Mouse (Mus musculus): ENCODE results near the gene Fam189a1.

Gene Fam189a1

DNA sequence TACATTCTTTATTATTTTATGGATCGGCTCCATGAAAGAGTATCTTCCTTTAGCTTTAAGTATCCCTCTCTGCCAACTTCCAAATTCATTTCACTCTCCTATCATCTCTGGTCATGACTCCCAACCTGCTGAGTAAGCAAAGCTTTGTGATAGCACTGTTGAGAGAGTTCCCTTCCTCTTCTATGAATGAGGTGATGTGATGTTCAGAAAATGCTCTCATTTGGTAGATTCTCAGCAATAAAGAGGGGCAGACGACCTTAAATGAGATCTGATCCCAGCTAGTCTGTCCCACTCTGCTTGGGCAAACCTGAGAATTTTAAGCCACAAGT lies 205.6 kb downstream of the Fam189a1 start:
- no peak for DNase-seq (ENCODE audit: low spot score in 2 of 2)

DNA sequence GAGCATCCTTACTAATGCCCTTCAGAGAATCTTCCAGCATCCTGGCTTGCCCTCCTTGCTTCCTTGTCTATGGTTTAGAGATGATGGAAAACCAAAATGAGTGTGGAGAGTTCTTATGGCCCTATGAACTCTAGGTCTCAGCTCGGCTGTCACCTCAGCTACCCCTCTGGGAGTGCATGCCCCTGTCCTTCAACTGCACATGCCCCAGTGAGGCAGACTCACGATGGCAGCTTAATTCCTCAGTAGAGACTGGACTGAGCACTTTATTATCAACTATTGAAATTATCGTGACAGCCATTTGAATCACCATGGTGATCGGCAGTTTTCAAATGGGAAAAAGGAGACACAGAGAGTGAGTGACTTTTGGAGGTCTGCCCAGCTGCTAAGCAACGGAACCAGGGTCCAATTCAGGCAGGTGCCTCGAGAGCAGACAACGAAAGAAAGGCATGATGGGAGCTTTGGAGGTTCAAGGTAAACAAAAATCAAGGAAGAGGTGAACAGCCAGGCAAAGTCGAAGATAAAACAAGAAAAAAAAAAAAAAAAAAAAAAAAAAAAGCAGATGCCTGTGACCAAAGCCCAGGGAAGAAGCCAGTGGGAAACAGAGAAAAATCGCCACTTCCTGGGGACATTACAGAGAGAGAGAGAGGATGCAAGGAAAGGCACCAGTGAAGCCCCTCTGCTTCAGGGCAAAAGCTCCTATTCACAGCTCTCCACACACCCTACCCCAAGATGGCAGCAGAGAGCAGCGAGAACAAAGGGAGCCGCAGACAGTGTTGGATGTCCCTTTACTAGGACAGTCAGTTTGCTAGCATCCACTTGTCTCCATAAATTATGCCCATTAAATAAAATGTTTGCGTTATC lies 206.2 kb downstream of the Fam189a1 start:
- DNase-seq (ENCODE audit: low spot score in 2 of 2): peak in 1 of 2 experiments; percentile 60

DNA sequence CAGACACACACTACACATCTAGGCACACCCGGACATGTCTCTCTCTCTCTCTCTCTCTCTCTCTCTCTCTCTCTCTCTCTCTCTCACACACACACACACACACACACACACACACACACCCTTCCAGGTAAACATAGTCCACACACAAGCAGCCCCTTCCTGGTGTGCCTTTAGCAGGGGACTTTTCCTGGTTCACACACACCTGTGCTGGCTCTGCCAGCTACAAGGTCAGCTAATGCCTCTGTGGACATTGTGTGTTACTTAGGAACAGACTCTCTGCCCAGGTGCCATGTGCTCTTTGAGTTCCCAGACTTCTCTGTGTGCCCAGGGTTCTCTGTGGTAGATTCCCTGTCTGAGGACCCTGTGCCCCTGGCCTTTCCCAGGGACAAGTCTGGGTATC lies 206.9 kb downstream of the Fam189a1 start:
- no peak for DNase-seq (ENCODE audit: low spot score in 2 of 2)

DNA sequence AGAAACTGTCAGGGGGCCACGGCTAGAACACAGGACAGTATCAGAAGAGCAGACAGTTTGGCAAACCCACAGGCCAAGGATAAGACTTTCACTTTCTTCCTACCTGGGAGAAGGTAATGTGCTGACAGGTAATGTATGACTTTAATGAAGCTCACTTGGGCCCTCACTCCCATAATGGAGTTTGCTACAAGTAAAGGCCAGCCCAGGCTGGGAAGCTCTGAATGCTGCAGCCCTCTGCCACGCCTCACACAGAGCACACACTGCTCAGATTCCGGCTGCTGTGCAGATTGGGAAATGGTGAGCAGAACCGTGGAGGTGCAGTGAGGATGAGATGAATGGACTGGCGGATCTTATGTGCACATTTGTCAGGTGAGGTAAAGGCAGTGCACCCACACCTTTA lies 211.7 kb downstream of the Fam189a1 start:
- no peak for DNase-seq (ENCODE audit: low spot score in 2 of 2)

DNA sequence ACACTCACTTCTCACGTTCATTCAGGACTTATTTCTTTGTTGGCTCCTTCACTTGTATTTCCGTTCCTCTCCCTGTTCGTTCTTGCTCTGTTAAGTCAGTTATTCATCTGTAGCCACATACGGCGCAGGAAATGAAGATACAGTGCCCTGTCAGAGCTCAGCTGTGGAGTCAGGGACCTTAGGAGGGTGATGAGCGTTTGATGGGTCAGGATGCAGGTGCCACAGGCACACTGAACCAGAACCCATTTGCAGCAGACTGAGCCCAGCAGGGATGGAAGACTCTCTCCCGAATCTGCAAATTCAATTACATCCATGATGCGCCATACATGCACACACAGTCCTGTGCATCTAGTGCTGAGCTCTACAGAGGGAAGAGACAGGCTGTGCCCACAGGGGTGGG lies 212.2 kb downstream of the Fam189a1 start:
- DNase-seq (ENCODE audit: low spot score in 2 of 2): no peak

DNA sequence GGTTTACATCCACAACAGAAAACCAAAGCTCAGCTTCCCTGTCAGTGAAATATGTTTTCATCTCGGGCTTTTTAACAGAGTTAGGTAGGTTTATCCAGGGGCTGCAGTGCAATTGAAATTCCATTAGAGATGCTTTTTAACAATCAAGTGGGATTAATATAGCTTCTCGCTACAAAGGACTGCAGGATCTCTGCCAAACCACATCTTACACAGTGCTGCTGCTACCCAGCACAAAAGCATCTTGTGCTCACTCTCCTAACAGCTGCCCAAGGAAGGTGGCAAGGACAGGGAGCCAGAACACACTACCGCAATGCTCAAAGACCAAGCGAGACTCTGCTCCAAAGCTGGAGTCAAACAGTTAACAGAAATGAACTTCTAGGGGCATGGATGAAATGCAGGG lies 219.4 kb downstream of the Fam189a1 start:
- no peak for DNase-seq (ENCODE audit: low spot score in 2 of 2)

DNA sequence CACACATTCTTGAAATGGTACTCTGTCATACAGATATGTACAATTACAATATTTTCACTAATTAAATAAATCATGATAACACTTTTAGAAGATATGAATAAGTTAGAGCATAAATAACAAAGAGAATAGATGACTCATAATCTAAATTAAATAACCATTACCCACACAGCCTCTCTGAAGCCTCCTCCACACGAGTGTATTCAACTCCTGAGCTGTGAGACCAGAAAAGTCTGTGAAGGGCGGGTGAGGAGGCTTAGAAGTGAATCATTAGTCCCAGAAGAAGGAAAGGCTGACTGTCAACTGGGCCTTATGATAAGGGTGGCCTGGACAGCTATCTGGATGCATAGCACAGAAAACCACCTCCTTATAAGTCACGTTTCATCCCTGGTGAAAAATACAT lies 222.3 kb downstream of the Fam189a1 start:
- no peak for DNase-seq (ENCODE audit: low spot score in 2 of 2)

DNA sequence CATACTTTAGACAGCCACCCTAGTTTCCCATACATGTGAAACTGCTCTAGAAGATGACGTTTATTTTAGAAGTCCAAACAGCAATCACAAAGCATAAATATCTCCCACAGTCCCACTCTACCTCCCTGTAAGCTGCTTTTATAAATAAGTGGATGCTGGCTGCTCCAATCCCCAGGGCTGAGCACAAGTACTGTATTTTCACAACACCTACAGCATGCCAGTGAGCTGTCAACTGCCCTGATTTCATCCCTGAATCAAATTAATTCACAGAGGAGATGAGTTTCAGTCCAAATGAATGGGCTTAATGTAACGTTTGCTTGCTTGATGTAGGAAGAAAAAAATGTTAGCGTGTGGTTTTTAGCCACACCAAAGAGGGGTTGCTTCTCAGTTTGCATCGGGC lies 225.4 kb downstream of the Fam189a1 start:
- DNase-seq (ENCODE audit: low spot score in 2 of 2): no peak

DNA sequence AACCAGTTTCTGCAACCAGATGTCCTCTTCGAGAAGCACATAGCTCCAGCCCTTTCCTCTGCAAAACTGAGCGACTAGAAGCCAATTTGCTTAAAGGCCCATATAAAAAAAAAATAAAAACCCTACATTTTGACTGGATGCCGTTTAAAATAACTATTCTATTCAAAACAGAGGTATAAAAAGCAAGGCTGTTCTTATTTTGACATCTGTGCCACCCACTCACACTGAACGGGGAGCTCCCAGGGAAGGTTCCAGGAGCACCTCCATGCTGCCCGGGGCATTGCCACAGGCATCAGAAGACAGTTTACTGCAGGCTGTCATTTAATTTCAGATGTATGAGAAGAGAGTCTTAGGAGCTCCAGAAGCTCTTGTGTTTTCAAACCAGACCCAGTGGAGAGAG lies 232.5 kb downstream of the Fam189a1 start:
- no peak for DNase-seq (ENCODE audit: low spot score in 2 of 2)

DNA sequence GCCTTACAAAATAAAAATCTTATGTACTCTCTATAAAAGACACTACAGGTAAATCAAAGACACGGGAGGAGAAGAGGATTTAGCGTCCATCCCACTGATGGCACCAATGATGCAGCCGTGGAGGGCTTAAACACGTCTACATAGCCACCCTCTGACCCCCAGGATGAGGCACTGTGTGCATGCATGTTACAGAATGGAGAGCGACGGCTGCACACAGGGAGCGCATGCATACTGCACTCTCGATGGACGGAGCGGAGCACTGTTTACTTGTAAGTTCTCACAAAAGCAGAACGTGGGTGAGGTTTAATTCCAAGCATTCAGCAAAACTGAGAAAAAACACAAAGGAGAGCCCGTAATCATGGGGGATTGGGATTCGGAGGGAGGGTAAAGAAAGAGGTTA lies 235.2 kb downstream of the Fam189a1 start:
- no peak for DNase-seq (ENCODE audit: low spot score in 2 of 2)

DNA sequence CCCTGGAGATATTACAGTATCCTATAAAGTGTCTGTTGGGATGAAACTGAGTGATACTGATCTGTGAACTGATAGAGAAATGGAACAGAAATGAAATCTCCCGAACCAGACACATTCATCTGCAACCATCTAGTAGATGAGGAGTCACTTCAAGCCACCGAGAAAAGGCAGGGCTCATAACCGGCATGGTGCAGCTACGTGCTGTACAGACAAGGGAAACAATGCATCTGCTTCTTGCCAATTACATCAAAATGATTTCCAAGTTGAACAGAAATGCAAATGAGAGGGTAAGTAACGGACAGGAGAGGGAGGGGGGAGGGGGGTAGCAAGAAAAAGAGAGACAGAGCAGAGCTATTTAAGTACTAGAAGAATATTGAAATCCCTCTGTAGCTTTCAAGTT lies 235.6 kb downstream of the Fam189a1 start:
- no peak for DNase-seq (ENCODE audit: low spot score in 2 of 2)

DNA sequence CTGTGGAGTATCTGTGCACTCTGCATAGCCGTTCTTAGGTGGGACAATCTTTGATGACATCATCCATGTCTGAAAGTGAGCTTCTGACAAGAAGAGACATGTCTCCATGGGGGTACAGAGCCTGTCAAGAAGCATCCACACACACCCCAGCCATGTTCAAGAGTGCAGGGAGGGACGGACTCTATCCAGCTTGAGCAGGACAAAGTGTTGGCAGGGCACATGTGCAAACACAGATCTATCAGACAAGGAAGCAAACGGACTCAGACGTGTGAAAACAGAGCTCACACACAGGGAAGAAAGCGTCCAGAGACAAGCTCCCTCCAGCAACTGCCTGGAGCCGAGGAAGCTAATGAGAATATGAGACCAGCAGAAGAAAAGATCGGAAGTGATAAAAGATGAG lies 239.7 kb downstream of the Fam189a1 start:
- no peak for DNase-seq (ENCODE audit: low spot score in 2 of 2)

DNA sequence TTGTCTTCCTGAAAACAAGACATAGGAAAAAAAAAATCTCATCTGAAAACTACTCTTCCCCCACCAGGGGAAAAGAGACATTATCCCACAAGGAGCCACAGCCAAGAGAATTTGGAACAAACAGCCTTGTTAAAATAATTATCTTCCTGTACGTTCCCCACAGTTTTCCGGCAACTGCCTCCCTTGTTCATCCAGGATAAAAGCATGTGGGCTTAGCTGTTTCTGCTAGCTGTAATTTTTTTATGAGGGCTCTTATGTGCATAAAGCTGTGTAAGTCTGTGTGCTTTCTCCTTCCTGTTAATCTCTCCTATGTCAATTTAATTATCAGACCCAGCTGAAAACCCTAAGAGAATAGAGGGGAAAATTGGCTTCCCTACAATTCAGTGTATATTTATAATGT lies 241.2 kb downstream of the Fam189a1 start:
- no peak for DNase-seq (ENCODE audit: low spot score in 2 of 2)

DNA sequence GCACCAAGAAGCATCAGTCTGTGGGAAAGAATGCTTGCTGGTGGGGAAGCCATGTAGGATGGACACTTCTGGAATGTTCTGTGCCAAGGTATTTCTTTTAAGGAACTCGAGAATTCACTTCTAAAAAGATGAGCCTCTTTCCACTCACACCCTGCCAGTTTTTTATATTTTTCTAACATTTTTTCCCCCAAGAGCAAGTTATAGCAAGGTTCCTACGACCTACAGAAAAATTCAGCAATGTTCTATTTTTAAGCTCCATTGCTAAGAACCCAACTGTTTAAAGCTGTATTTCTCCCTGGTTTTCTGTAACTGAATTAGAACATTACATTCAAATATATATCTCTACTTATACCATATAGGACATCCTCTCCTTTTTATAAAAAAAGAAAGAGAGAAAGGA lies 244.4 kb downstream of the Fam189a1 start:
- no peak for DNase-seq (ENCODE audit: low spot score in 2 of 2)

DNA sequence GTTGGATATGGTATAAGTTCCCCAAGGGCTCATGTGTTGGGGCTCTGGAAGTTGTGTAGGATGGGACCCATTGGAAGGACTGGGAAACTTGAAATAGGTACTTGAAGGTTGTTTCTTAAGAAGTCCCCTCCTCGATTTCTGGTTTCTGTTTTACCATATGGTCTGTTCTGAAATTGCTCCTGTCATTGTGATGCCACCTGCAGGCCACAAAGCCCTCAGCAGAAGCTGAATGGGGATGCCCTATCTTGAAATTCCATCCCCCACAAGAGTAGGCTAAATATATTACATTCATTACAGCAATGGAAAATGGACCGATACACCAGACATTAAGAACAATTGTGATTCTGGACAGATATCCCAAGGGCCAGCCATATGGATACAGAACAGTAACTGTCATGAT lies 246.2 kb downstream of the Fam189a1 start:
- DNase-seq (ENCODE audit: low spot score in 2 of 2): no peak

DNA sequence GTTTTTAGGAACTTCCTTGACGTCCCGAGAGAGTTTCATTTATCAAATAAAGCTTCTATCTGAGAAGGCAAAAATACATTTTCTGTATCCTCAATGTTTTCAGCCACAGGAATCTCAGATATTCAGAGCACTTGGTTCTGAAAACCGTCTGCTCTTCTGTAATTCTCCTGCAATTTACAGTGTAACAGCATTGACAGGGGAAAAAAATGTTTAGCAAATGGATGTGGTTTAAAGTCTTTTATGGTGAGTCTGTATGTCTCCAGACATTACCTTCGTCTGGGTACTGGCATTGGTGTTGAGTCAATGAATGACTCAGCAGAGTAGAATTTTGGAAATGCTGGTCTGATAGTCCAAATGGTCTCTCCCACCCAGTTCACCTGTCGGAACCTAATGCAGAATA lies 249.4 kb downstream of the Fam189a1 start:
- DNase-seq (ENCODE audit: low spot score in 2 of 2): no peak

DNA sequence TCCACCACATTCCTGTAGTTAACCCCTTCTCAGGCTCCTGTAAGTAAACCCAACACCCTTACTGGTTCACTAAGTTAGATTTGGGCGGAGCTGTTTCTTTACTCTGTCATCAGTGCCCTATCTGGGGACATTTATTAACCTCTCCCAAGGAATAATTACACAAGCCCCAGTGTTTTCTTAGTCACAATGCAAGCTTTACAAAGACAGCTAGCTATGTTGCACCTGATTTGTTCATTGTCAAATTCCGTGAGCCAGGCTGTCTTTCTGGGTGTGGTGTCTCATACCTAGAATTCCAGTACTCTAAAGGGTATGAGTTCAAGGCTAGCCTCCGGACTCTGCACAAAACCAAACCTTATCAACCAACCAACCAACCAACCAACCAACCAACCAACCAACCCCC lies 250.9 kb downstream of the Fam189a1 start:
- DNase-seq (ENCODE audit: low spot score in 2 of 2): no peak

DNA sequence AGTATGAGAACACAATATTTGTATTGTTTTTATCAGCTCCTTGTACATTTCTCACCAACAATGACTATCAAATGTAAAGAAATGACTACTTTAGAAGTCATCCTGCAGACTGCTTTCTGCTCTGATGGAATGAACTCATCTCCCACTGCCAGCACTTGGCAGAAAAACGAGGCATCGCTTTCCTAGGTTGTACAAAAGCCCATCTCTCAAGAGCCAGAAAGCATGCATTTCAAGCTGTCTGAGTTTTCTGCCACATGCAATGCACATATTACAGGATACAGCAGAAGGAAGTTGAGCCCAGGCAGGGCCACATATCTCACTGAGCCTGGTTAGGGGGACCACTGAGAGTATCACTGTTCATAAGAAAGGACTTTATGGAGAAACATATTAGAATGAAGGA lies 256.1 kb downstream of the Fam189a1 start:
- no peak for DNase-seq (ENCODE audit: low spot score in 2 of 2)

DNA sequence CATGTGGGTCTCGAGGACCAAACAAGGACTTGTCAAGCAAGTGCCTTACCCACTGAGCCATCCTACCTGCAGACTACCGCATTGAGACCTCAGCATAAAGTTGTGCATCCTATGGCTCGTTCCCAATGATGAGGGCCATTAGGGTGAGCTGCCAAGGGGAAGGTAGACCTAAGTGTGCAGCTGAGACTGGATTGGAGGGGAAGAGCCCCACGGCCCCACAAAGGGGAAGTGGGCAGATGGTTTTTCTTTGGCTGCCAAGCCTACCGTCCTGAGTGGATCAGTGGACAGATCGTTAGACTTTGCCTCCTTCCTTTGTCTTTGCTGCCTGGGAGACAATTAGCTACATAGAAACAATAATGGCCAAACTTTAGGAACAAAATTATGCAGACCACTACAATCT lies 259.8 kb downstream of the Fam189a1 start:
- DNase-seq (ENCODE audit: low spot score in 2 of 2): no peak

DNA sequence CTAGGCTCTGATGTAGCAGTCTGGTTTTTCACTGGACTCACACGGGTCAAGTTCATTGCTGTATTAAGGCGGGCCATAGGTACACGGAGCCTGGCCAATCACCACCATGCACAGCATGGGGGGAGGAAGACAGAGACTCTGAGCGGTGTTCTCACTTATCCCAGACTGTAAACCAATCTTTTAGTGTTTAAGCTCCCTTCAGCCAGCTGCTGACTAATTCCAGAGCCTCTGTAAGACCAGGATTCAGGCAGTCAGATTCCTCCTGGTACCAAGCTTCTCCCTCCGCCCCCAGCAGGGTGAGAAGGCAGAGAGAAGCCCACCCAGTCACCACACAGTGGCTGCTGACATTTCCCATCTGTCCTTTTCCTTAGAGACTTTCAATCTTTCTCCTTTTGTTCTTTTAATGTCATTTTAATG lies 260.7 kb downstream of the Fam189a1 start:
- no peak for DNase-seq (ENCODE audit: low spot score in 2 of 2)

DNA sequence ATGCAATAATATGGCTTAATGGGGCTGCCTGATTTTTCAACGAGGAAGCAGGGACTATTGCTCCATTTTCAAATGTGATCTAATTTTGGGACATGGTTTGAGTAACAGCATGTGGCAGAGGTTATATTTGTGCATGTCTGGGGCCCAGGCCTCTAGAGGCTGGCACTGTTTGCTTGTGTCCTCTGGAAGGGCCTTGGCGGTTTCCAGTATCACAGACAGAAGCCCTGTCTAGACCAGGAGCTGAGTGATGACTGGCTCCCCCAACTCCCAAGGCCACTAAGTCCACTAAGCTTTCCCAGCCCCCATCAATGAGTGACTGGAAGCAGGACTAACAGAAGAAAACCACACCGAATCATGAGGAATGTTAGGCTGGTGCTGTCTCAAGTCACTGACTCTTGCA lies 265.2 kb downstream of the Fam189a1 start:
- no peak for DNase-seq (ENCODE audit: low spot score in 2 of 2)

DNA sequence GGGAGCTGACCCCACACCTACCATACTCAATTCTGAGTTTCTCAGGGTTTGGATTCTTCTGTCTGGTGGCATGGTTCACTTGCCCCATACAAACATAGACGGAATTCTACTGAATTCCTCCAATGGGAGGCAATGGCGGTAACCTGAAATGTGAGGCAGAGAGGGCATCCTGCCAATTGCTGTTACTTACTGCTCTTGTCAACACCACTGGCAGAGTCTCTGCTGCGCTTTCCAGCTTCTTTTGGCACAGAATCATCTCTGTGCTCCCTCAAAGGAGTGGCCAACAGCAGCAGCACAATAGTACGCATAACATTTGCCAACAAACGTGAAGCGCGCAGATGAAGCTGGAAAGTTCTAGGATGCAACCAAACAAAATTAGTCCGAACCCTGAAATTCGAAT lies 266.5 kb downstream of the Fam189a1 start:
- no peak for DNase-seq (ENCODE audit: low spot score in 2 of 2)

DNA sequence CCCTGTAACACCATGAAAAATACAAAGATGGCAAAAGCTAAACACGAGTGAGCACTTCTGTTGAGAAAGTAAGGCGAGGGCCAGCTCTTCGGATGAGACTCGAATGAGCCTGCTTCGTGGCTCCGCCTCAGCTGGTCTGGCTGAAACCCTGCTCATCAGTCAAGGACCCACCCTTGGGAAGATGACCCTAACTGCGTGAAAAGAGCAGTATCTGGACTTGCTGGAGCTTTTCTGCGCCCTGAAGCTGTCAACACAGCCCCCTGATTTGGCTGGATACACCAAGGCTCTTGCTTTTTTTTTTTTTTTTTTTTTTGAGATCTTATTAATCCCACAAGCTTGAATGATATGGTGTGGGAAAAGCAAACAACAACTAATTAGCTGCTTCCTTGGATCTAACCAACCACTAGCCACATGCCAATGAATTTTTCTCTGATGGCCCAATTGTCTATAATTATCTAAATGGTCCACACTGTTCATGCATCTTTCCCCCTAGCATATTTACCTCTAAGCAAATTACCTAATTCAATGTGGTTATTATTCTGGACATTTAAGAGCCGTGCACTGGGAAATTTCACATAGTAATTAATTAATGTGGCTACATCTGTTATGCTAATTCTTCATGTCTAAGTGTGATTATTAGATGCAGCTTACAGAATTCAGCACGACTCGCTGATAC lies 272.0 kb downstream of the Fam189a1 start:
- DNase-seq (ENCODE audit: low spot score in 2 of 2): no peak

DNA sequence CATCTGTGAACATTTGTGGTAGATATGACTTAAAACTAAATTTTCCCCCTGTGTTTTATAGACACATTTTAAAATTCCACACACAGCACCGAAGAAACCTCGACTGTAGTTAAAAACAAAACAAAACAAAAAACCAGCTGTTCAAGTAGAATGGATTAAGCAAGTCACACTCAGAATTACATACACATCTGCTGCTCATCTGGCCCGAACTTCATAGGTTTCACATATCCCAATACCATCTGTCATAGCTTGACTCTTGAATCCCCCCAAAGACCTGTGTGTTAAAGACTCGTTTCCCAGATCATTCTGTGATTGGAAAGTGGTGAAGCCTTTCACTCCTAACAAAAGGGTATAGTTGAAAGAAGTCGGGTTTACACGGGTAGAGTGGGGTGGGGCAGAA lies 274.1 kb downstream of the Fam189a1 start:
- DNase-seq (ENCODE audit: low spot score in 2 of 2): no peak
